Mouse (Mus musculus) bone marrow macrophage, adult 2 months (primary cell): Measurements from ENCODE around the gene Polr3b.

Source experiments
- CTCF ChIP-seq: IDR thresholded peaks from 2 replicates; pipeline ENCODE4 v1.5.1; 2012; ENCODE audit warnings: low read depth, mild to moderate bottlenecking, low read length, moderate library complexity
- POLR2A ChIP-seq: IDR thresholded peaks from 2 replicates; pipeline ENCODE4 v1.6.1; 2012; ENCODE audit warnings: mild to moderate bottlenecking, low read depth, low read length, borderline replicate concordance

GRCm38 (mm10) chr10:84662138-84662537 lies 40.0 kb downstream of the Polr3b start:
- no peak for TF ChIP-seq CTCF
- TF ChIP-seq POLR2A, result no peak
